Mouse (Mus musculus) hindbrain, embryonic 16.5 days (tissue): ENCODE measurements at regions not wholly inside any gene's neighbourhood (a gene's known extent, or its start where the extent isn't known, plus 50 kb on each side); places are given as distances from the start of the nearest gene placed in this dataset.

ENCODE experiments used
- ATAC-seq: fragments of 200-750 bp; cut with Nextera tagmentation; 2 replicates; pipeline ENCODE4 v1.8.0; 2017; ENCODE audit warnings: moderate TSS enrichment, moderate library complexity
- H3K27ac ChIP-seq: fragments of 300-500 bp; sonication (generic); 2 replicates; pipeline ENCODE4 v1.5.1; 2014; ENCODE audit warnings: low read depth, mild to moderate bottlenecking, control low read depth, low read length, moderate library complexity
- H3K27me3 ChIP-seq: fragments of 300-500 bp; sonication (generic); replicated peaks from 2 replicates; pipeline ENCODE4 v1.6.1; 2014; ENCODE audit warnings: low read length; ENCODE audit not compliant: control insufficient read depth, insufficient read depth
- H3K36me3 ChIP-seq: fragments of 300-500 bp; sonication (generic); 2 replicates; pipeline ENCODE4 v1.6.1; 2014; ENCODE audit warnings: mild to moderate bottlenecking, low read length, moderate library complexity, mixed read lengths; ENCODE audit not compliant: control insufficient read depth, insufficient read depth
- H3K4me1 ChIP-seq: fragments of 300-500 bp; sonication (generic); 2 replicates; pipeline ENCODE4 v1.6.1; 2014; ENCODE audit warnings: low read depth, low read length; ENCODE audit not compliant: control insufficient read depth, insufficient read depth
- H3K4me2 ChIP-seq: fragments of 300-500 bp; sonication (generic); 2 replicates; pipeline ENCODE4 v1.6.1; 2014; ENCODE audit warnings: mild to moderate bottlenecking, low read length, control low read depth, moderate library complexity
- H3K4me3 ChIP-seq: fragments of 300-500 bp; sonication (generic); 2 replicates; pipeline ENCODE4 v1.5.1; 2014; ENCODE audit warnings: mild to moderate bottlenecking, low read length, control low read depth, moderate library complexity
- H3K9ac ChIP-seq: fragments of 300-500 bp; sonication (generic); 2 replicates; pipeline ENCODE4 v1.6.1; 2014; ENCODE audit warnings: low read depth, mild to moderate bottlenecking, control low read depth, low read length, moderate library complexity
- H3K9me3 ChIP-seq: fragments of 300-500 bp; sonication (generic); 2 replicates; pipeline ENCODE4 v1.6.1; 2014; ENCODE audit warnings: mild to moderate bottlenecking, low read length, moderate library complexity; ENCODE audit not compliant: control insufficient read depth
- WGBS: fragments of 180-500 bp; shearing (Covaris S2); extraction: QIAGEN DNeasy Blood & Tissue Kit; methylation state at CpG from one replicate; pipeline ENCODE4 v1.1.7; 2014; 5-methylcytosine and 5-hydroxymethylcytosine counted together

DNA sequence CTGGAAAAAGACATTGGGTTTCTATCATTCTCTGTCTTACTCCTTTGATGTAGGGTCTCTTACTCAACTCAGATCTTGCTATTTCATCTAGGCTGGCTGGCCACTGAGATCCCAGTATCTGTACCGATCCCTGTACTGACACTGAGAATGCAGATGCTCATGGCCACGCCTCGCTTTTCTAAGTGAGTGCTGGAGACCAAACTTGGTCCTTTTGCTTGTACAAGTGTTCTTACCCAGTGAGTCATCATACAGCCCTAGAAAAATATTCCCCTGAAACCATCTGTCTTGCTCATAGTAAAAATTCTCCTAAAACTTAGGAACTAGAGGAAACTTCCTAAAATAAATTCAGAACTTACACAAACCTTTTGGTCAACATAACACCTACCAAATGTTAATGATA is 193.2 kb downstream of the Chrm2 start:
- H3K4me1 ChIP-seq, result no peaks in the 10 kb centered on the region
- H3K4me3 ChIP-seq, result no peak overlapping the region
- ATAC-seq, result no peak
- WGBS, result 93% methylated on average over 3 of the region's 3 CpGs
- H3K4me2 ChIP-seq, result no peak overlapping the region
- H3K9ac ChIP-seq, result no peak overlapping the region
- H3K9me3 ChIP-seq, result no peaks in the 10 kb centered on the region
- no peaks in the 10 kb centered on the region for H3K36me3 ChIP-seq
- H3K27ac ChIP-seq, result no peak overlapping the region
- no peaks in the 10 kb centered on the region for H3K27me3 ChIP-seq
